ENCODE assay signal across 25 mouse cellular contexts in genomic region chr7:117594191-117594590, GRCm38 (mm10).
A peak's percentile ranks its signal among the peaks of the same experiment; 100 is the strongest.
DNase-seq lines count a peak whose midpoint lies in the region; ATAC-seq and TF ChIP-seq lines count a peak whose summit lies in the region.
"Had no signal": no experiment of that assay in that cellular context is flagged by ENCODE, and none has a peak within 500 bp of the region (broad histone marks: within the 10 kb centered on the region; RNA-seq: fewer than 3 reads in every experiment).

No protein-coding gene starts in this region.

- 85% methylated on average over 2 of the region's 2 CpGs for WGBS in lung, postnatal 0 days

- H3K27ac ChIP-seq in lung, postnatal 0 days (ENCODE audit: low read length) = no peak overlapping the region
- H3K27ac ChIP-seq: embryonic facial prominence, embryonic 13.5 days; embryonic facial prominence, embryonic 15.5 days; forebrain, embryonic 10.5 days; forebrain, embryonic 12.5 days had no signal

- TF ChIP-seq CTCF in lung, postnatal 0 days (IDR thresholded peaks at IDR 0.05) = no peak

- H3K9ac ChIP-seq in lung, postnatal 0 days (replicated peaks; ENCODE audit: low read depth) = no peak overlapping the region
- H3K9ac ChIP-seq: embryonic facial prominence, embryonic 13.5 days; embryonic facial prominence, embryonic 15.5 days; forebrain, embryonic 12.5 days; forebrain, postnatal 0 days had no signal

- no peaks in the 10 kb centered on the region for H3K27me3 ChIP-seq in lung, postnatal 0 days (replicated peaks; ENCODE audit: insufficient read depth, low read length)
- no peaks in the 10 kb centered on the region for H3K27me3 ChIP-seq in splenic B cell, adult 2 months (ENCODE audit: control insufficient read depth, insufficient read depth, low read length, poor library complexity, severe bottlenecking)
- H3K27me3 ChIP-seq: CH12.LX; embryonic facial prominence, embryonic 13.5 days; embryonic facial prominence, embryonic 15.5 days; forebrain, embryonic 12.5 days; Patski had no signal

- TF ChIP-seq EP300 in lung, postnatal 0 days (IDR thresholded peaks at IDR 0.05) = no peak

- H3K4me2 ChIP-seq in lung, postnatal 0 days (replicated peaks; ENCODE audit: low read depth, low read length) = no peak overlapping the region
- H3K4me2 ChIP-seq: embryonic facial prominence, embryonic 13.5 days; embryonic facial prominence, embryonic 15.5 days; forebrain, embryonic 12.5 days had no signal

- peak; percentile 5 for DNase-seq in lung, postnatal 25 days (ENCODE audit: low spot score)
- DNase-seq in lung, postnatal 0 days (ENCODE audit: low spot score) = no peak
- peak; percentile 59 for DNase-seq in splenic B cell, adult 2 months (ENCODE audit: low read depth, low spot score)
- no peak for DNase-seq in adrenal gland, postnatal 10 days
- DNase-seq: adrenal gland, adult 2 months; adrenal gland, postnatal 14 days; adrenal gland, postnatal 36 days; B cell, adult 2 months; cerebellum, adult 11-12 months; cerebellum, adult 2 months; cerebellum, adult 9-10 months; cerebellum, postnatal 10 days; cerebellum, postnatal 36 days; embryo, embryonic 11 days; forebrain, postnatal 0 days had no signal

- no peak overlapping the region for H3K4me3 ChIP-seq in lung, postnatal 0 days (ENCODE audit: low read depth, low read length)
- H3K4me3 ChIP-seq: embryonic facial prominence, embryonic 13.5 days; embryonic facial prominence, embryonic 15.5 days; erythroblast, embryonic 14.5 days; forebrain, embryonic 10.5 days; forebrain, embryonic 12.5 days had no signal

- H3K9me3 ChIP-seq in lung, postnatal 0 days (ENCODE audit: low read length) = no peaks in the 10 kb centered on the region
- H3K9me3 ChIP-seq: embryonic facial prominence, embryonic 13.5 days; embryonic facial prominence, embryonic 15.5 days; forebrain, embryonic 10.5 days; forebrain, embryonic 12.5 days had no signal

- H3K4me1 ChIP-seq in lung, postnatal 0 days (ENCODE audit: insufficient read depth, low read depth, low read length) = no peaks in the 10 kb centered on the region
- H3K4me1 ChIP-seq: embryonic facial prominence, embryonic 13.5 days; embryonic facial prominence, embryonic 15.5 days had no signal

- ATAC-seq in lung, postnatal 0 days = no peak
- ATAC-seq in activated CD4-positive, CD25-positive, alpha-beta regulatory T cell, adult 4 months = peak; percentile 32
- ATAC-seq: CD4-positive, CD25-positive, alpha-beta regulatory T cell, adult 4 months; Patski had no signal

- no peaks in the 10 kb centered on the region for H3K36me3 ChIP-seq in lung, postnatal 0 days (ENCODE audit: insufficient read depth, low read length)
- peaks cover 2% of the 10 kb centered on the region for H3K36me3 ChIP-seq in splenic B cell, adult 2 months (ENCODE audit: control insufficient read depth, insufficient read depth, low read length, poor library complexity, severe bottlenecking)
- H3K36me3 ChIP-seq: G1E had no signal

Comparison
In these comparisons a context has a peak if more than half of its experiments do, and no peak if none do; other contexts are left out.
1. DNase-seq: peak in lung, postnatal 25 days (single experiment) and splenic B cell, adult 2 months (single experiment); none in lung, postnatal 0 days (single experiment) and adrenal gland, postnatal 10 days (single experiment).